Mouse (Mus musculus): ENCODE measurements around the gene Rnf123. TPM values are rescaled to one million over a fixed set of nuclear protein-coding genes. Genes with fewer than 3 reads are reported as not detected.

Rnf123 gene
- polyA plus RNA-seq, 1 experiment, result 88.0 TPM

DNA sequence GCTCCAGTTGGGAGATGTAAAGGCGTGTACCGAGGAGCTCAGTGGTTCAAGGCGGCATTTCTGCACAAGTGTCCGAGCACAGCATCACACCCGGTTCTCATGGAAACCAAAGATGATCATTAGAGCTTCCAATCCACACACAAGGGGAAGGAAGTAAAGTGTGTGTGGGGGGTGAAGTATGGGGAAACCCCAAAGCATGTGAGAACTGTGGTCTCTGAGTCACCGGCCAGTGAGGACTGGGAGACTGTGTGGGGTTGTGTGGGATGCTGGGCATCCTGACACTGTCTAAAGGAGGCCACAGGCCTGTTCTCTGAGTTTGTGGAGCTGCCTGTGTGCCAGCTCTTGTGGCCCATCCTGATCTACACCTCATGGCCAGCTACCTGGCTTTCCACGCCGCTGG, 37.5 kb upstream of the Rnf123 start:
- 79% methylated on average over 8 of the region's 8 CpGs for WGBS
- H3K4me3 ChIP-seq (replicated peaks; ENCODE audit: extremely low read depth, low read depth, low read length), result no peak overlapping the region
- TF ChIP-seq POLR2A (IDR thresholded peaks at IDR 0.05; ENCODE audit: borderline replicate concordance, extremely low read depth, low read depth, low read length) (no peak), CTCF (IDR thresholded peaks at IDR 0.05; ENCODE audit: insufficient read depth, low read length) (no peak)
- peaks cover 4% of the 10 kb centered on the region for H3K4me1 ChIP-seq (ENCODE audit: control insufficient read depth, insufficient read depth, low read length)
- DNase-seq, result no peak

DNA sequence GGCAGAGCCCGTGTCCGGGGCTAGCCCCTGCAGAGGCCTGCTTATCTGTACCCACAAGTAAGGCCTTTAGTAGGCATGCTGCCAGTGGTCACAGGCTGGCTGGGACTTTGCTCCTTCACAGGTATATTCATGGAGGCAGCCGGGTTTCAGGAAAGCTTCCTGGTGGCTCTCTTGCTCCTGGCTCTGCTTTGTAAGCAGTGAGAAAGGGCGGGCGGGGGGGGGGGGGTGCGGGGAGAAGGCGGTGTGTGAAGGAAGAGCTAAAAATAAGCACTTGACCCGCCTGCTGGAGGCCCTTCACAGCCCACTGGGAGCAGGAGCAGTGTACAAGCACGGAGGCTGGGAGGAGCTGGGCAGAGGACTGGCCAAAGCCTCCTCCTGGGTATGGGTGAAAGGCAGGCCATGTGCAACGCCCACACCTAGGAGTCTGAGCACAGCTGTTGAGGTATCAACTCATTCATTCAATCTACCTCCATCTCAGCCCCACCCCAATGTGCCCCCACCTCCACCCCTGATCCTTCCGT, 36.8 kb upstream of the Rnf123 start:
- Histone ChIP-seq H3K4me3 (replicated peaks; ENCODE audit: extremely low read depth, low read depth, low read length) (no peak overlapping the region), H3K4me1 (ENCODE audit: control insufficient read depth, insufficient read depth, low read length) (peaks cover 4% of the 10 kb centered on the region)
- 25% methylated on average over 11 of the region's 11 CpGs for WGBS
- TF ChIP-seq CTCF (IDR thresholded peaks at IDR 0.05; ENCODE audit: insufficient read depth, low read length) (no peak), POLR2A (IDR thresholded peaks at IDR 0.05; ENCODE audit: borderline replicate concordance, extremely low read depth, low read depth, low read length) (no peak)
- DNase-seq, result peak; percentile 22

DNA sequence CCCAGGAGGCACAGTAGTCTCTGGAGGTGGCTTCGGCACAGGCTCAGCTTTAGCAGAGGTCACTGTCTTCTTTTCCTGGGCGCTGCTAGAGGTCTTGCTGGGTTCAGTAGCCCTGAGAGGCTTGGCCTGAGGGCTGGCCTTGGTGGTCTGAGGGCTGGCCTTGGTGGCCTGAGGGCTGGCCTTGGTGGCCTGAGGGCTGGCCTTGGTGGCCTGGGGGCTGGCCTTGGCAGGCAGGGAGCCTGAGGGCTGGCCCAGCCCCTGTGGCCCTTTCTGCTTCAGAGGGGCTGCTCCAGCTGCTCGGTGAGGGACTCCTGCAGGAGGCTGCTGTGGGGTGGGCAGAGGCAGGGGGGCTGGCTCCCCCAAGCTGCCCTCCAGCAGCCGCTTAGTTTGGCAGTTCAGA, 34.0 kb upstream of the Rnf123 start:
- Histone ChIP-seq H3K4me1 (ENCODE audit: control insufficient read depth, insufficient read depth, low read length) (peaks cover 4% of the 10 kb centered on the region), H3K4me3 (replicated peaks; ENCODE audit: extremely low read depth, low read depth, low read length) (no peak overlapping the region)
- 79% methylated on average over 4 of the region's 4 CpGs for WGBS
- DNase-seq, result no peak
- TF ChIP-seq POLR2A (IDR thresholded peaks at IDR 0.05; ENCODE audit: borderline replicate concordance, extremely low read depth, low read depth, low read length) (no peak), CTCF (IDR thresholded peaks at IDR 0.05; ENCODE audit: insufficient read depth, low read length) (no peak)

DNA sequence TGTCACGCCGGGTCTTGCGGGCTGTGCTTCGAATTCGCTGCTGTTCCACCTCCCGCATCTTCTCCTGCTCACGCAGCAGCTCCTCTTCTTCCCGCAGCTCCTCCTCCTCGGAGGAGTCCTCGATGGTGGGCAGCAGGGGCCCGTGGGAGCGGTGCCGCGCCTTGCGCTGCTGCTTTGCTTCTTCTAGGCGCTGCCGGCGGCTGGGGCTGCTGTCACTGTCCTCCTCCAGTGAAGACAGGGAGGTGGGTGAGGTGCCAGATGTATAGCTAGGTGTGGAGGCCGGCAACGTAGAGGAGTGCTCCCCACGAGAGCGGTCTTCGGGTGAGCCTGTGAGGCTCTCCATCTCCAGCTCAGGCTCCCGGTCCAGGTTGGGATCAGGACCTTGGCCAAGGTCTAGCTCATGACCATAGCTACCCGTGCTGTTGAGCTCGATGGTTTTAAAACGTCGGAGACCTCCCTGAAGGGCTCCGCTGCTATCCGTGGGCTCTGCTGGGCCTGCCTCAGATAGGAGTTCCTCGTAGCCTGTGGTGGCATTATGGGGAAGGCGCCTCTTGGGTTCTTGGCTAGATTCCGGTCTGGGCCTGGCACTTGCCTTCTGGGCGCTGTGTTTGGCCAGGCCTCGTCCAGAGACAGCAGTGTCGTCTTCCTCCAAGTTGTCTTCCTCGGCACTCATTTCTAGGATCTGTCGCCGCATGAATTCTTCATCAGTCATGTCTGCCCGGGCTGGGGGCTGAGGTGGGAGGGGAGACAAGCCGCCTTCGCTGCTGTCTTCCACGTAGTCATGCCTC, 32.3 kb upstream of the Rnf123 start:
- Histone ChIP-seq H3K4me3 (replicated peaks; ENCODE audit: extremely low read depth, low read depth, low read length) (no peak overlapping the region), H3K4me1 (ENCODE audit: control insufficient read depth, insufficient read depth, low read length) (peaks cover 11% of the 10 kb centered on the region)
- 68% methylated on average over 43 of the region's 43 CpGs for WGBS
- DNase-seq, result no peak
- TF ChIP-seq POLR2A (IDR thresholded peaks at IDR 0.05; ENCODE audit: borderline replicate concordance, extremely low read depth, low read depth, low read length) (no peak), CTCF (IDR thresholded peaks at IDR 0.05; ENCODE audit: insufficient read depth, low read length) (no peak)

DNA sequence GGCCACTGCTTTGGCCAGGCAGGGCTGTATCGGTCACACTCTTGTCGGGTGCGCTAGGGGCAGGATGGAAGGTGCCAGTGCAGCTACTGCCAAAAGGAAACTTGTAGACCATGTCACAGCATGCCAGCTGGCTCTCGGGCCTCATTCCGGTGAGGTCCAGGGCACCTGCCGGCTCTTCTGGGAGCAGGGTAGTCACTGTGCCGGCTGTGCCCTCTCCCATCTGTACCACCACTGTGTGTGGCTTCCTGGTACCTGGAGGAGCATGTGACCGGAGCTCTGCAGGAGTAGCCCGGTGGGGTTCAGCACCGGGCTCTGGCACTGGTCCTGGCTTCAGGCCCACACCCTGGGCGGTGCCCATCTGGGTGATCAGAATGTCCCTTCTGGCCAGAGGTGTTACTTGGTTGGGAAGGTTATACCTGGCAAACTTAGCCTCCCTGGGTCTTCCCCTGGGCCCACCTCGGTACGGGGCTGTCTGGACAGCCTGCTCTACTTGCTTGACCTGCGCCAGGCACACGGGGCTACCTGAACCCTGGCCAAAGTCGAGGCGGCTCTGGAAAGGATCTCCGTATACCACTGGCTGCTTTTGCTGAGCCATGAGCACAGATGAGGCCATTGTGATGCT, 29.7 kb upstream of the Rnf123 start:
- no peak for DNase-seq
- no peak for TF ChIP-seq POLR2A (IDR thresholded peaks at IDR 0.05; ENCODE audit: borderline replicate concordance, extremely low read depth, low read depth, low read length)
- TF ChIP-seq CTCF (IDR thresholded peaks at IDR 0.05; ENCODE audit: insufficient read depth, low read length), result no peak
- WGBS, result 88% methylated on average over 18 of the region's 18 CpGs
- no peak overlapping the region for H3K4me3 ChIP-seq (replicated peaks; ENCODE audit: extremely low read depth, low read depth, low read length)
- H3K4me1 ChIP-seq (ENCODE audit: control insufficient read depth, insufficient read depth, low read length), result peaks cover 7% of the 10 kb centered on the region; the same call in 1 of the 2 replicates

DNA sequence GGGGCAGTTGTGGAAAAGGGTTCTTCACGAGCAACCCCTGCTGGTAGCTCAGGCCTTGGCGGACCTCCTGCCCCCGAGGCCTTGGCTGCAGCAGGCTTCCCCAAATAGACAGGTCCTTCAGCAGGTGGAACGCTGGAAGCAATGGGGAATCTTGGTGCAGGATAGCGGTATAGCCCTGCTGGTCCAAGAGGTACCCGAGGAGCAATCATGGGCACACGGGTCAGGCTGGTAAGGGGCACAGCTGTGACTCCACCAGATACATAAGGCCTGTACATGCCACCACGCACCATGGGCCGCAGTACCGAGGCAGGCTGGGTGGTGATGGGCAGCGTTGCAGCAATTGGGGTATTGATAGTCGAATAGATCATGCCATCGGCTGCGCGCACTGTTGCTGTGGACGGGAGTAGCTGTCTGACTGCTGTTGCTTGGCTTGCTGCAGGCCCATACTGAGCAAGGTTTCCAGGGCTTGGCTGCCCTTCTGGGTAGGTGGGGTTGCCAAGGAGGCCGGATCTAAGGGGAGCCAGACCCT, 28.5 kb upstream of the Rnf123 start:
- WGBS, result 74% methylated on average over 17 of the region's 17 CpGs
- H3K4me1 ChIP-seq (ENCODE audit: control insufficient read depth, insufficient read depth, low read length), result peaks cover 7% of the 10 kb centered on the region; the same call in 1 of the 2 replicates
- no peak overlapping the region for H3K4me3 ChIP-seq (replicated peaks; ENCODE audit: extremely low read depth, low read depth, low read length)
- no peak for TF ChIP-seq CTCF (IDR thresholded peaks at IDR 0.05; ENCODE audit: insufficient read depth, low read length)
- no peak for DNase-seq

DNA sequence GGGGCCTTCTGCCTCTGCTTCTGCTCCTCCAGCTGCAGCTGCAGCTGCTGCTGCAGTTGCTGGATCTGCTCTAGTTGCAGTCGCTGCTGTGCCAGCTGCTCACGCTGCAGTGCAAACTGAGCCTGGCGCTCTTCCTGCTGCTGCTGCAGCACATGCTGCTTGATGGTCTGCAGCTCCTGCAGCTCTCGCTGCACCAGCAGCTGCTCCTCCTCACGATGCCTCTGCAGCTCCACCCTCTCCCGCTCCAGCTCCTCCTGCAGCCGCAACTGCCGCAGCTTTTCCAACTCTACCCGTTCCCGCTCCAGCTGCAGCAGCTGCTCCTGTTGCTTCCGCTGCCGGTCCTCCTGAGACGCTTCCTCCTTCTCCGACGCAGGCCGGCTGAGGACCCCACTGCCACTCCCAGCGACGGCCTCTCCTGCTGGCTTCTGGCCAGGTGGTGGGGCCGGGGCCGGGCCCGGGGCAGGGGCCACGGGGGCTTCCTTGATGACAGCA, 28.0 kb upstream of the Rnf123 start:
- H3K4me3 ChIP-seq (replicated peaks; ENCODE audit: extremely low read depth, low read depth, low read length), result peak overlapping the region; percentile 32
- DNase-seq, result no peak
- TF ChIP-seq POLR2A (IDR thresholded peaks at IDR 0.05; ENCODE audit: borderline replicate concordance, extremely low read depth, low read depth, low read length) (no peak), CTCF (IDR thresholded peaks at IDR 0.05; ENCODE audit: insufficient read depth, low read length) (no peak)
- WGBS, result 8% methylated on average over 22 of the region's 22 CpGs
- peaks cover 7% of the 10 kb centered on the region; the same call in 1 of the 2 replicates for H3K4me1 ChIP-seq (ENCODE audit: control insufficient read depth, insufficient read depth, low read length)

DNA sequence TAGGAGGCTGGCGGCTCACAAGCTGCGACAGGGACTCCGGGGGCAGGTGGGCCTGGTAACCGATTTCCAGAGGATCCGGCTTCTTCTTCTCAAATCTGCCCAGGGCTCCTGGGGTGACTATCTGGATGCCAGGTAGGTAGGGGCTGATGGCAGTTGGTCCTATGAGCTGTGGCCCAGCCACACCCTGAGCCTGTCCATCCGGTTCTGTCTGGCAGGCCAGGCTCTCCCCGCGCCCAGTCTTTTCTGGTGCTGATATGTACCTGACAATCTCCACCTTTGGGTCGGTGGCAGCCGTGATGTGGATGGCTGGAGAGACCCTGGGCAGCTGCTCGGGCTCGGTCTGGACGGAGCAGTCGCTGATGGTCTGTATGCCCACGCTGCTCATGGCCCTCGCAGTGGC, 27.0 kb upstream of the Rnf123 start:
- TF ChIP-seq POLR2A (IDR thresholded peaks at IDR 0.05; ENCODE audit: borderline replicate concordance, extremely low read depth, low read depth, low read length) (no peak), CTCF (IDR thresholded peaks at IDR 0.05; ENCODE audit: insufficient read depth, low read length) (no peak)
- Histone ChIP-seq H3K4me1 (ENCODE audit: control insufficient read depth, insufficient read depth, low read length) (peaks cover 7% of the 10 kb centered on the region; the same call in 1 of the 2 replicates), H3K4me3 (replicated peaks; ENCODE audit: extremely low read depth, low read depth, low read length) (no peak overlapping the region)
- DNase-seq, result no peak
- WGBS, result 57% methylated on average over 16 of the region's 16 CpGs

DNA sequence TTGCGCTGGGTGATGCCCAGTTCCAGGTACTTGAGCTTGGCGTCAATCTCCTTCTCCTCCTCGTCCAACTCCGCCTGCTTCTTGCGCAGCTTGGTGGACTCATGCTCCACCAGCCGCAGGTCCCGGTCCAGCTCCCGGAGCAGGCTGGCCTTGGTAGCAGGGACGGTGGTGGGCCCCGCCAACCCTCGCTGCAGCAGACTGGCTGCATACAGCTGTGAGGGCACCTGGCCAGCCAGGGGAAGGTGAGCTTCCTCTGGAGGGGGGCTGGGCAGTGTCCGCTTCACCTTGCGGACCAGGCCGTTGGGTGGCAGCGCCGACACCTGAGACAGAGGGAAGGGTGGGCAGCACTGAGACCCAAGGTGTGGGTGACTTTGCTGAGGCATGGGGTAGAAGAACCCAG, 24.7 kb upstream of the Rnf123 start:
- no peak for DNase-seq
- no peak overlapping the region for H3K4me3 ChIP-seq (replicated peaks; ENCODE audit: extremely low read depth, low read depth, low read length)
- peaks cover 7% of the 10 kb centered on the region; the same call in 1 of the 2 replicates for H3K4me1 ChIP-seq (ENCODE audit: control insufficient read depth, insufficient read depth, low read length)
- 94% methylated on average over 16 of the region's 16 CpGs for WGBS
- TF ChIP-seq CTCF (IDR thresholded peaks at IDR 0.05; ENCODE audit: insufficient read depth, low read length) (no peak), POLR2A (IDR thresholded peaks at IDR 0.05; ENCODE audit: borderline replicate concordance, extremely low read depth, low read depth, low read length) (no peak)
